Mouse (Mus musculus): ENCODE data around the gene Mecom.

DNA sequence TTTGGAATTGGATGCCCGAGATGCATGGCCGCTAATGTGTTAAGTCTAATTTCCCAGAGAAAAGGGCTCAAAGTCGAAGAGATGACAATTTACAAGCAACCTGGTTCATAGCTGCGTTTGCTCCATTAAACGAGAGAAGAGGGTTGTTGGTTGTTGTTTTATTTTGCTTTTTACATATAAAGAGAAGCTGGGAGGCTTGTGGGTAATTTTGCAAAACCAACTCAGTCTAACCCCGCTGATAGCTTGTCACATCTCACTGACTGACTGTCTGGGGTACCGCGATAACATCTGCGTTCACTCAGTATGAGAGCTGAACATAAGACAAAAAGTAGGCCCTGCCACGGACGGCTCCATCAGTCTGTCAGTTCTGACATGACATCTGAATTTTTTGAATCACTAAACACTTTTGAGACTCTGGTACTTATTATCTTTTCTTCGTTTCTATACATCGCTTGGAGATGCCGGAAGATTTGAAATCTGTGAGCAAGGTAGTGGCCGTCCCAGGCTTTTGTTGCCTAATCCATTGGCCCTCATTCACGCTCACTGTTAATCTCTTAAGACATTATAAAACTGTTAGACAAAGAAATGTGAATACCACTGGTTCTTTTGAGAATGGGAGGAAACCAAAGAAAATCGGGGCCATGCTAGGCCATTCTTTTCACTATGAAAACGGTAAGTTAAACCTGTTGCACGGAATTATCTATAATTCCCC, 327.0 kb downstream of the Mecom start:
- TF ChIP-seq ZC3H11A (IDR thresholded peaks at IDR 0.05; ENCODE audit: borderline replicate concordance, low read depth, low read length) (no peak), CHD2 (IDR thresholded peaks at IDR 0.05; ENCODE audit: low read depth, low read length) (no peak), ZNF384 (IDR thresholded peaks at IDR 0.05; ENCODE audit: low read depth, low read length) (no peak)
